Mouse (Mus musculus): Measurements from ENCODE around the gene Hist1h1c. TPM values are rescaled to one million over a fixed set of nuclear protein-coding genes. Genes with fewer than 3 reads are reported as not detected.
A peak's percentile ranks its signal among the peaks of the same experiment; 100 is the strongest.

The Hist1h1c gene
- total RNA-seq, 2 experiments from 2014 or later = 47.0 to 47.3 TPM

DNA sequence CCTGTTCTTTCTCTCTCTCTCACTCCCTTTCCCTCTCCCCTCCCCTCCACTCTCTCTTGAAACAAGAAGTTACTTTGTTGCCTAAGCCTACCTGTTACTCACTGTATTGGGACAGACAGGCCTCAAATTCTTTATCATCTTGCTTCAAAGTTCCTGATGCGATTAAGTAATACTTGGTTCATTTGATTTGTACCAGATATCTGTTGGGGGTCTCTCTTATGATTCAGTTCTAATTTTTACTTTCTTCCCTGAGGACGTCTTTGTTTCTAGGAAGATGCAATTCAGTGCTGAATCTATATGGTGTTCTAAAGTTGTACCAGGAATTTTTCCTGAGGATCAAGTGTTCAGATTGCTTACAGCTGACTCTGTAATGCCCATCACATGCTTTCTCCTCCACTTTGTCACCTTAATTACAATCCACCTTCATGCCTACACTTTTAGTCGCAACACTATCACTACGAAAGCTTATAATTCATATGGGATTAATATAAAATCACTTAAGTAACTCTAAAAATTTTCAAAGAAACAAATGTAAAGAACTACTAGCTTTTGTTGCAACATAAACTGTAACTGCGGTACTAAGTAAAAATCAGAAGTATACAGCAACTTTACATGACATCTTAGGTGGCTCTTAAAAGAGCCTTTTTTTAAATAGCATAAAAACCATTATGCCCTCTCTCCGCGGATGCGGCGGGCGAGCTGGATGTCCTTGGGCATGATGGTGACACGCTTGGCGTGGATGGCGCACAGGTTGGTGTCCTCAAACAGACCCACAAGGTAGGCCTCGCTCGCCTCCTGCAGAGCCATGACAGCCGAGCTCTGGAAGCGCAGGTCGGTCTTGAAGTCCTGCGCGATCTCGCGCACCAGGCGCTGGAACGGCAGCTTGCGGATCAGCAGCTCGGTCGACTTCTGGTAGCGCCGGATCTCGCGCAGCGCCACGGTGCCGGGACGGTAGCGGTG lies 6.1 kb downstream of the Hist1h1c start:
- no peak for DNase-seq (ENCODE audit: low spot score in 2 of 2)

DNA sequence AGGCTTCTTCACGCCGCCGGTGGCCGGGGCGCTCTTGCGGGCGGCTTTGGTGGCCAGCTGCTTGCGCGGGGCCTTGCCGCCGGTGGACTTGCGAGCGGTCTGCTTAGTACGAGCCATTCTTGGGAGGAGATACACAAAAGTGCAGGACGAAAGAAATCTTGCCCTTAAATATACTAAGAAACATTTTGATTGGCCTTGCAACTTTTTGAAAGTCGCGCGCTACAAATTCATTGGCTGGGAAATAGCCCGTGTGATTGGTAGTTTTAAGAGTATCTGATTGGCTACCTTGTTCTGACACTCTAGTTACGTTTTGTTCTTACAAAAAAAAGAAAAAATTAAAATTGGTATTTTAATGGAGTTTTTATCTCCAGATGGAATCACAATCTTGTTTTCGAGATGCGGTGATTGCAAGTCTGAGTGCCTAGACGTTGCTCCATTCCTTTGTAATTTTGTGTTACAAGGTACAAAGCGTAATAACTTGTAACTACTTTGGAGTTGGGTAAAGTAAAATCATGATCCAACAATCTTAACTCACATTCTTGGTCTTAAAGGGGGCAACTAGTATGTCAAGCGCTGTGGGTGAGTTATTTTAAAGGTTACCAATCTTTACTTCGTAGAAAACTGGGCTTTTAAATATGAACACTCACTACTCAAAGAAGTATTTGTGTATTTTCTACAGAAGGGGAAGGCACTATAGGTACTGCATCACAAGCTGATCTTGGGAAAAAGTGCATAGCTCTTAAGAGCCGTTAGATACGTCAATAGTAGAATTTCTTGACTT lies 7.0 kb downstream of the Hist1h1c start, which contains the start of gene Hist1h3c:
Hist1h3c (minus strand) TSS at position 222 of the 781 bp plus-strand sequence.
- peak; percentile 64 to 92 for DNase-seq (ENCODE audit: low spot score in 2 of 2)

DNA sequence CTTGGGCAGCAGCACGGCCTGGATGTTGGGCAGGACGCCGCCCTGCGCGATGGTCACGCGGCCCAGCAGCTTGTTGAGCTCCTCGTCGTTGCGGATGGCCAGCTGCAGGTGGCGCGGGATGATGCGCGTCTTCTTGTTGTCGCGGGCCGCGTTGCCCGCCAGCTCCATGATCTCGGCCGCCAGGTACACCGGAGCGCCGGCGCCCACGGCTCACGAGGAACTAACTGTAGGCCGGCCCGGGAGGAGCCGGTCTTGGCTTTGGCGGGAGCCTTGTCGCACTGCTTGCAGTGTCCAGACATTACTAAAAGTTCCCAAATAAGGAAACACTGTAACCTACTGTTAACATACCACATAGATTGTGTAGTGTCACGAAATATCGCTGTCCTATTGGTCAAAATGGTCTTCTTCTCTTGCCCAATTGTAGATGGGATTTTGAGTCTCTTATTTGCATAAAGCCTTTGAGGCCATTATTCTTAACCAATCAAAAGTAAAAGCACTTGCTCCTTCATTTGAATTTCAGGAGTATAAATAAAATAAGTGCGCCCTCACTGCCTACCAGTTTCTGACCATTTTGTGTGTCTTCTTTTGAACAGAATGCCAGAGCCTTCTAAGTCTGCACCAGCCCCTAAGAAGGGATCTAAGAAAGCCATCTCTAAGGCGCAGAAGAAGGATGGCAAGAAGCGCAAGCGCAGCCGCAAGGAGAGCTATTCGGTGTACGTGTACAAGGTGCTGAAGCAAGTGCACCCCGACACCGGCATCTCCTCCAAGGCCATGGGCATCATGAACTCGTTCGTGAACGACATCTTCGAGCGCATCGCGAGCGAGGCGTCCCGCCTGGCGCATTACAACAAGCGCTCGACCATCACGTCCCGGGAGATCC lies 7.8 kb downstream of the Hist1h1c start, which contains the start of gene Hist1h2bb:
Hist1h2bb (plus strand) TSS at position 534 of the 880 bp plus-strand sequence.
- DNase-seq (ENCODE audit: low spot score in 2 of 2) = peak; percentile 73 to 91

DNA sequence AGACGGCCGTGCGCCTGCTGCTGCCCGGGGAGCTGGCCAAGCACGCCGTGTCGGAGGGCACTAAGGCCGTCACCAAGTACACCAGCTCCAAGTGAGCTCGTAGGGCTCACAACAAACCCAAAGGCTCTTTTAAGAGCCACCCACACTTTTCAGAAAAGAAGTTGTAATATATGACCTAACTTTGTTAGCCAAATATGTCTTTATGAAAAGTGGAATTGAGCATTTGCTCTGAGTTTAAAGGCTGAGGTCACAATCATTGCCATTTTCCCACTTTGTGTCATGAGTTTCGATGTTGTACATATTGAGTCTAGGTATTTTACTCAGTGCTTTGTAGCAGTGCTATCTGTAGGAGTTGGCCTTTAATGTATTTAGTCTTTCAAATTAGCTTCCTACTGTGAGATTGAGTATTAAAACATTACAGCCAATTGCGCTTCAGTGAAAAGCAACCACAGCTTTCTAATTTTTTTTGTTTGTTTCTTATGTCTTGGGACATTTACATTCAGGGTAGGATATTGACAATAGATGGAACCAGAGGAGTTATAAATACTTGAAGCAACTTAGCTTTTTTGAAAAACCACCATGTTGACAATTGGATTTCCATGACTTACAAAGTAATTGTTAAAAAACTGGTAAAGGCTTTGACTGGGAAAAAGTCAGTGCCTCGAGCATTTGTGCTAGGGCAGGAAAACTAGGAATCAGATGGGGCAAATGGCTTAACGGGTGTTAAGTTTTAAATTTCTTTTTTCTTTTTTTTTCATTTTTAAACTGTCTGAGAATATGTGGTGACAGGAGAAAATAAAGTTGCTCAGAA lies 8.7 kb downstream of the Hist1h1c start:
- no peak for DNase-seq (ENCODE audit: low spot score in 2 of 2)

DNA sequence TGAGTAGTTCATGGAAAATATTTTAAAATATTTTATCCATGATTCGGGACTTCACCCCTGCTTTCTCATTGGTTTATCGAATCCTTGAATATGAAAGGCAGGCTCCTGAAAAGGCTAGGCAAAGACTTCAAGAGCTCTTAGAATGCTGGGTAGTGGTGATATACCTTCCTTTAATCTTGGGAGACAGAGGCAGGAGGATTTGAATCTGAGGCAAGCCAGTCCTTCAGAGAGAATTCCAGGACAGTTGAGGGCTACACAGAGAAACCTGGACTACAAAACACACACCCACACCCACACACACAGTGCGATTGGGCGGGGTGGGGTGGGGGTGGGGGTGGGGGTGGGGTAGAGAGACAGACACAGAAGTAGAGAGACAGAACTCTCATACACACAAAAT lies 9.3 kb downstream of the Hist1h1c start:
- DNase-seq (ENCODE audit: low spot score in 2 of 2) = no peak

DNA sequence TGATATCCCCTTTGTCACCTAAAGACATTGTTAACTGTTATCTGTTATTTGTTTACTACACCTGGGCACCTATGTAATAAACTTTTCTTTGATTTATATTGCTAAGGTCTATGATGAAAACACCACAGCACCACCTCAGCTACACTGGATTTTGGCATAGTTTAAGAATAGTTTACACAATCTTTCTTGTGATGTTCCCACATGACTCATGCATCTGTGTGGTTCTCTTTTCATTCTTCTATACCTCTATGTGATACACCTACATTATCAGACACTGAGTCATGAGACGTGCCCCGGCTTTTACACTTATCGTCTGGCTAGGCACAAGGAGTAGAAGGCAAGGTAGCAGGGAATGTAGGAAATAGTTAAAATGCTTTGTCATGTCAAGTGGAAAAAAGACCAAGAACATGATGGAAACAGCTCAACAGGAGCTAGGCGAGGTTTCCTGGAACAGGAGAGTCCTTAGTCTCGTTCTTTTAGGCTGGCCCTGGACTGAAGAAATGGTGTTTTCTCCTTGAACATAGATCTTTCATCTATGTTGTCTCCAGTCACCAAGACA lies 11.0 kb downstream of the Hist1h1c start:
- no peak for DNase-seq (ENCODE audit: low spot score in 2 of 2)

DNA sequence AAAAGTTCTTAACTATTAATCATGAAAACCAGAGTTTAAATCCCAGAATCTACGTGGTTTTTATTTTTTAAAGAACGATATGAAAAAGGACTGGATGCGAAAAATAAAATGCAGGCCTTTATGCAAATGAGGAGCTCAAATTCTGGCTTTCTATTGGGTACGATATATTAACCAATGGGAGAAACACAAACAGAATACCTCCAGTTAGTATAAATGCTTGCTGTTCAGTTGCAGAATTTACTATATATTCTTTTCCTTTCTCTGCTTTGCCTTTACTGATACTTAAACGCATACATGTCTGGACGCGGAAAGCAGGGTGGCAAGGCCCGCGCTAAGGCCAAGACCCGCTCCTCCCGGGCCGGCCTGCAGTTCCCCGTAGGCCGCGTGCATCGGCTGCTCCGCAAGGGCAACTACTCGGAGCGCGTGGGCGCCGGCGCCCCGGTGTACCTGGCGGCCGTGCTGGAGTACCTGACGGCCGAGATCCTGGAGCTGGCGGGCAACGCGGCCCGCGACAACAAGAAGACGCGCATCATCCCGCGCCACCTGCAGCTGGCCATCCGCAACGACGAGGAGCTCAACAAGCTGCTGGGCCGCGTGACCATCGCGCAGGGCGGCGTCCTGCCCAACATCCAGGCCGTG lies 12.3 kb downstream of the Hist1h1c start, which contains the start of gene Hist1h2ab:
Hist1h2ab (plus strand) TSS at position 288 of the 639 bp plus-strand sequence.
- DNase-seq (ENCODE audit: low spot score in 2 of 2) = peak in 1 of 2 experiments; percentile 60

DNA sequence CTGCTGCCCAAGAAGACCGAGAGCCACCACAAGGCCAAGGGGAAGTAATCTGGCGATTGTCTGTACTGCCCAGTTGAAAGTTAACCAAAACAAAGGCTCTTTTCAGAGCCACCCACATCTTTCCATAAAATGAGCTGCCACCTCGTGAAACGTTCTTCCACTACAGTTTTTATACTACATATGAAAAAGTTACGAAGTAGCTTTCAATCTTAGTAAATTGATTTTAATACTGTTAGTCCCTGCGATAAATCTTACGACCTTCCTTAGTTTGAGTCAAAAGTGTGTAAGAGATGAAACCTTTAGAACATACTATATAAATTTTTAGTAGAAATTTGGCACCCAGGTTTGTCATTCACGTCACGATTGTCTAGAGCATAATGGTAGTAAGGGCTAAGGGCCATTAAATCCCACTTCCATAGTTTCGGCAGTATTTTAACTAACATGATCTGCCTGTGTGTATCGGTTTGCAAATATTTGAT lies 12.9 kb downstream of the Hist1h1c start:
- no peak for DNase-seq (ENCODE audit: low spot score in 2 of 2)

DNA sequence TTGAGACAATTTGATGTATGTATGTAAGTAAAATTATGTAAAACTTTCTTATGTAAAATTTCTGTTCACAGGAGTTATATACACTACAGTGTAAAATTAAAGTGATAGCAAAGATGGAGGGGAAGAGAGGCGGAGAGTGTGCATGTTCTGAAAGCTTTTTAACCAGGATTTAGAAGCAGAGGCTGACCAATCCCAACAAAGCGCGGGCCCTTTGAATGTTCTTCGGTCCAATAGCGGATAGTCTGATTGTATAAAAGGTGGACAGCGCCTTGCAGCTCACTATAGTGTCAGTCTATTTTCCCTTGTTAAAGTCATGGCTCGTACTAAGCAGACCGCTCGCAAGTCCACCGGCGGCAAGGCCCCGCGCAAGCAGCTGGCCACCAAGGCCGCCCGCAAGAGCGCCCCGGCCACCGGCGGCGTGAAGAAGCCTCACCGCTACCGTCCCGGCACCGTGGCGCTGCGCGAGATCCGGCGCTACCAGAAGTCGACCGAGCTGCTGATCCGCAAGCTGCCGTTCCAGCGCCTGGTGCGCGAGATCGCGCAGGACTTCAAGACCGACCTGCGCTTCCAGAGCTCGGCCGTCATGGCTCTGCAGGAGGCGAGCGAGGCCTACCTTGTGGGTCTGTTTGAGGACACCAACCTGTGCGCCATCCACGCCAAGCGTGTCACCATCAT lies 13.6 kb downstream of the Hist1h1c start, which contains the start of gene Hist1h3b:
Hist1h3b (plus strand) TSS at position 201 of the 675 bp plus-strand sequence.
- peak; percentile 83 to 97 for DNase-seq (ENCODE audit: low spot score in 2 of 2)

DNA sequence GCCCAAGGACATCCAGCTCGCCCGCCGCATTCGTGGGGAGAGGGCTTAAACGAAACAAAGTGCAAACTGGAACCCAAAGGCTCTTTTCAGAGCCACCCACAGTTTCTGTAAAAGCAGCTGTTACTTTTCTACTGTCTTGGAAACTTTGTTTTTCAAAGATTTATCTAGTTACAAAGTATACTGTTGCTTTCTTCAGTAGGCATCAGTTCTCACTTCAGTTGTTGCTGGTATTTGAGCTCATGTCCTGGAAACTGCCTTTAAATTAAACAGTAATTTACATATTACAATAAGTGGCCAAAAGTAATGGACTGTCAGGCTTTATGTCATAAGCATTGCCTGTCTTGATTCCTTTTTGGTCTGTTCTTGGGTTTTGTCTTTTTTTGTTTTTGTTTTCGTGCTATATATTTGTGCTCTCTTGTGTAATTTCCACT lies 14.1 kb downstream of the Hist1h1c start:
- DNase-seq (ENCODE audit: low spot score in 2 of 2) = no peak

DNA sequence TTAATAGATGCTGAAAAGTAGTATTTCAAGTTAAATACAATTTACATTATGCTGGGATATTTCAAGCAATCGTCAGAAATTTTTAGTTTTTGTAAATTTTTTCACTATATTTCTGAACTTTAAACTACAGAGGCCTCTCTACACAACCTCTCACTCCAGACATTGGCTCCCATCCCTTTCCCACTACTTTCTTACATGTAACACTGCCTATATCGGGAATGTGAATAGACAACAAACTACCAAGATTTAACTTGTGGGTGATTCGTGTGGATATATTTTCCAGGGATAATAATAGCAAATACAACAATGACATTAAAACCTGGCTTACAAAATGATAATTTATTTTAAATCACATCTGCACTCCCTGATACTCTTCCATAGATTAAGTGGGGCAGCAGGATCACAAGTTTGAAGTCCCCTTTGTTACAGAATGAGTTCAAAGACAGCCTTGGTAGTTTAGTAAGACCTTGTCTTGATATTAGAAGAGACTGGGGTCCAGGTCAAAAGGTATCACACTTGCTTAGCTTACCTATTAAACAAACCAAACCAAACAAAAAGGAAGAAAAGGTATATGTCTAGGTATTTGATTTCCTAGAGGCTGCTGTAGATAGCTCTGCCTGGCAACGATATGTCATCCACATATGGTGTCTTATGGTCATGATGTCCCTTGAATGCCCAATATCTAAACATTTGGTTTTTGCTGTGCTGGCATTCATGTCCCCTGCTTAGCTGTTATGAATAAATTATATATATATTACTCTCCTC lies 14.9 kb downstream of the Hist1h1c start:
- DNase-seq (ENCODE audit: low spot score in 2 of 2) = no peak

DNA sequence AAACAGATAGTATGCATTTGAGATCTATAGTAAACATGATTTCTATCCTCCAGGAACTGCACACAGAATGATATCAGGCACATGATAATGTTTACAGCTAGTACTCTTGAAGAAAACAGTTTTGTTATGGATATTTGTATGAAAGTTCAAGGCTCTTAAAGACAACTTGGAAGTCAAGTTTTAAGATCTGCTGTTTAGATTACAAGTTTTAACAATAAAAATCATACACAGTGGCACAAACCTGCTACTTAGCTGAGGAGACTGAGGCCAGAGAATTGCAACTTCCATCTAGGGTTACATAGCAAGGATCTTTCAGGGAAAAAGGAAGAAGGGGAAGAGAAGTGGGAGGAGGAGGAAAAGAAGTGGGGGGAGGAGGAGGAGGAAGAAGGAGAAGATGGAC lies 16.4 kb downstream of the Hist1h1c start:
- no peak for DNase-seq (ENCODE audit: low spot score in 2 of 2)

DNA sequence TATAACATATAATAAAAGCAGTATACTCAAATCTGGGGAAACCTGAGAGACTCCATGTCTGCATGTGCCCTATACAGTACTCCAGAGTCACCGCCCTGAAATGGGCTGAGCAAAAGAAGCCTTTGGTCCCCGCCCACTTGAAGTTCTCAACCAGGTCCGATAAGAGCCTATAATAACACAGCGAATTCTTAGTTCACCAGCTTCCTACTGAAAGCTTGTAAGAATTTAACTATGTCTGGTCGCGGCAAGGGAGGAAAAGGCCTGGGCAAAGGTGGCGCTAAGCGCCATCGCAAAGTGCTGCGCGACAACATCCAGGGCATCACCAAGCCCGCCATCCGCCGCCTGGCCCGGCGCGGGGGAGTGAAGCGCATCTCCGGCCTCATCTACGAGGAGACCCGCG lies 18.2 kb downstream of the Hist1h1c start, which contains the start of gene Hist1h4b:
Hist1h4b (plus strand) TSS at position 224 of the 400 bp plus-strand sequence.
- peak; percentile 84 to 95 for DNase-seq (ENCODE audit: low spot score in 2 of 2)

DNA sequence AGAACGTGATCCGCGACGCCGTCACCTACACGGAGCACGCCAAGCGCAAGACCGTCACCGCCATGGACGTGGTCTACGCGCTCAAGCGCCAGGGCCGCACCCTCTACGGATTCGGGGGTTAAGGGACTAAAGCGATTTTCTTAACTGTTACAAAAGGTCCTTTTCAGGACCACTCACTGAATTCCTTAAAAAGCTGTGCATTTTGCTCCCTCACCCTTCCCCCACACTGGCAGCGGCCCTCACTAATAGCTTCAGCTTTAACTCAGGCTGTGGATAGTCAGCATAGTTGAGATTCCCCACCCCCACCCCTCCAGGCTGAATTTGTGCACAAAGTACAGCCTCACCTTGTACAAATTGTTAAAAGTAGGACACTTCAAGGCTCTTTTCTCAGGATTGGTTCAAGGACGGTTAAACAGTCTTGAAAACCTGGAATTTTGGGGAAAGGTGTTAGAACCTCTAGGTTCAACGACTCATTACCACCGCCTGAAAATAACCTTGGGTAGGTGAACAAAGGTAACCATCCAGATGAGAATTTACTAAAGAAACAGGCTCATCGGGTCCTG lies 18.7 kb downstream of the Hist1h1c start:
- DNase-seq (ENCODE audit: low spot score in 2 of 2) = no peak

DNA sequence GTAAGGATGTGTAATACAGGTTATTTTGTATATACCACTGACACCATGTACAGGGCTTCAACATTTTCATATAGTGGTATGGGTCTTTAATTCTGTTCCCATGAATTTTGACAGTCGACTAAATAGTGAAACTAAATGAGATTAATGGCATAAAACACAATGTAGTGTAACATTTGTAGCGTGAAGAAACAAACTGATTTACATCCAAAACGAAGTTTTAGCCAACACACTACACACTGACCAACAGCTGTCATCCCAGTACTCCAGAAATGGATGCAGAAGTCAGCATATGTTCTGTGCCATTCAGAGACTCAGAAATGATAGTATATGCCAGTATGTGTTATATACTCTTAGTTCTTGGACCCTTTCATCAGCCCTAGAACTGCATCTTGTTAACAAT lies 19.3 kb downstream of the Hist1h1c start:
- DNase-seq (ENCODE audit: low spot score in 2 of 2) = no peak

DNA sequence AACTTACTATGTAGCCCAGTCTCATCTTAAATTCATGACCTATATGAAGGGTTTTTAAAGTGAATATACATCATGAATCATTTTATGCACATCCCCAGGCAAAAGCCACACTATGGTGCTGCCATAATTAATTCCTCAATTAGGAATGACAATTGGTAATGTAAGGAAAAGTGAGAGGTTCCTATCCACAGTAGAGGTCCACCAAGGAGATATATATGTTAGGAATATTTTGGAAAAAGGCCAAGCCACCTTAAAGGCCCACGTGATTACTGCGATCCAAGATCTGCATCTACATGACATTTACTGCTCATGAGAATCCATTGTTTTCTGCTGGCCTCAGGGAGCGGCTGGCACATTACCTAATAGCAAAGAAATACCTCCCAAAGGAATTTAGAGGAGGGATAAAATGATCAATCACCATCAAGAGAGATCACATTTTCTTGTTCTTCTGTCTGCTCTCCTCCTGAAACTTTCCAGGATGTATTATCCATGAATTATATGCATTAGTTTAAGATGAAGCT lies 20.7 kb downstream of the Hist1h1c start:
- DNase-seq (ENCODE audit: low spot score in 2 of 2) = no peak

DNA sequence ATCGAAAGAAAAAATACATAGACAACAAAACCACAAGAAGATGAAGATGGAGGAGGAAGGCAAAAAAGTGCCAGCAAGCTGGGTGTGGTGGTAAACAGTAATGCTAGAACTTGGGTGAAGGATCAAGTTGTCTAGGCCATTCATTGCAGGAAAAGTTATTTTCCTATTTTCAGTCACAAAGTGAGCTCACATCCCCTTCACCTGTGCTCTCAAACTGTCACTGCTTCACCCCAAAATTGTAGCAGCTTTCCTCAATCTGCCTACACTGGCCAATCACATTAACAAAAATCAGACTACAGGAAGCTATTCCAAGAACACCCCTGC lies 21.3 kb downstream of the Hist1h1c start:
- DNase-seq (ENCODE audit: low spot score in 2 of 2) = no peak

Measured in layer of hippocampus, adult 18-20 months (tissue).